Mouse (Mus musculus) embryonic facial prominence, embryonic 15.5 days (tissue): ENCODE data around the gene Frem1. TPM values are rescaled to one million over a fixed set of nuclear protein-coding genes. Genes with fewer than 3 reads are reported as not detected.

ENCODE experiments used
- ATAC-seq: fragments of 200-750 bp; cut with Nextera tagmentation; 2 replicates; pipeline ENCODE4 v1.8.0; 2017; ENCODE audit warnings: low read depth, moderate TSS enrichment; ENCODE audit not compliant: insufficient number of reproducible peaks, low FRiP score, low TSS enrichment
- H3K27ac ChIP-seq: fragments of 300-500 bp; sonication (generic); replicated peaks from 2 replicates; pipeline ENCODE4 v1.5.1; 2015; ENCODE audit warnings: mild to moderate bottlenecking, inconsistent platforms
- H3K27me3 ChIP-seq: fragments of 300-500 bp; sonication (generic); 2 replicates; pipeline ENCODE4 v1.6.1; 2015; ENCODE audit warnings: inconsistent platforms
- H3K36me3 ChIP-seq: fragments of 300-500 bp; sonication (generic); 2 replicates; pipeline ENCODE4 v1.6.1; 2015; ENCODE audit warnings: mild to moderate bottlenecking, inconsistent platforms
- H3K4me1 ChIP-seq: fragments of 300-500 bp; sonication (generic); 2 replicates; pipeline ENCODE4 v1.6.1; 2015; ENCODE audit warnings: inconsistent platforms
- H3K4me2 ChIP-seq: fragments of 300-500 bp; sonication (generic); replicated peaks from 2 replicates; pipeline ENCODE4 v1.6.1; 2015; ENCODE audit warnings: mild to moderate bottlenecking, inconsistent platforms
- H3K4me3 ChIP-seq: fragments of 300-500 bp; sonication (generic); replicated peaks from 2 replicates; pipeline ENCODE4 v1.5.1; 2015; ENCODE audit warnings: mild to moderate bottlenecking, inconsistent platforms
- H3K9ac ChIP-seq: fragments of 300-500 bp; sonication (generic); 2 replicates; pipeline ENCODE4 v1.6.1; 2015; ENCODE audit warnings: inconsistent platforms
- H3K9me3 ChIP-seq: fragments of 300-500 bp; sonication (generic); replicated peaks from 2 replicates; pipeline ENCODE4 v1.6.1; 2016; ENCODE audit warnings: inconsistent platforms
- WGBS: fragments of 180-500 bp; shearing (Covaris S2); methylation state at CpG from one replicate; pipeline ENCODE4 v1.1.7; 2015; 5-methylcytosine and 5-hydroxymethylcytosine counted together
- polyA plus RNA-seq: library from polyadenylated mRNA; unstranded; fragments of >200 nt; fragmentation: Nextera tagmentation; extraction: Ambion mirVana; gene quantifications from 2 replicates; pipeline ENCODE4 v1.2.1, GENCODE M21; 2015

Gene Frem1
- polyA plus RNA-seq, 1 experiment from 2014 or later = 13.9 TPM

DNA sequence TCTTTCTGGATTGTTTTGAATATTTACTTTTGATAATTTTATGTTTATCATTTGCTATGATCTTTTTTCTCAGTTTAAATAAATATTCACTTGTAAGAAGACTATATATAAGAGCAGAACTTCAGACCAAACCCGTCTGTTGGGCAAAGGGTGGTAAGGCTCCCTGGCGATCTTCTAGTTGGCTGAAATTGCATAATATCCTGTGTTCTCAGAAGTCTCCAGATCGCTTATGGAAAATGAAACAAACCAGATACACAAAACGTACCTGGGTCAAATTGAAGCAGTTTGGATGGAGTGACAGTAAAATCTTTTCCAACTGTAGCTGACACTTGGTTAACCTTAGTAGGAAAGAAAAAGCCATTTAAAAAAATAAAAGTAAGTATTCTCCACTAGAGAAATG lies 130.2 kb downstream of the Frem1 start:
- Histone ChIP-seq H3K27me3 (no peaks in the 10 kb centered on the region), H3K9me3 (no peaks in the 10 kb centered on the region), H3K4me1 (no peaks in the 10 kb centered on the region), H3K4me3 (no peak overlapping the region), H3K4me2 (no peak overlapping the region), H3K36me3 (peaks cover 5% of the 10 kb centered on the region; the same call in 1 of the 2 replicates), H3K9ac (no peak overlapping the region), H3K27ac (no peak overlapping the region)
- WGBS = 64% methylated on average over 4 of the region's 4 CpGs
- no peak for ATAC-seq

DNA sequence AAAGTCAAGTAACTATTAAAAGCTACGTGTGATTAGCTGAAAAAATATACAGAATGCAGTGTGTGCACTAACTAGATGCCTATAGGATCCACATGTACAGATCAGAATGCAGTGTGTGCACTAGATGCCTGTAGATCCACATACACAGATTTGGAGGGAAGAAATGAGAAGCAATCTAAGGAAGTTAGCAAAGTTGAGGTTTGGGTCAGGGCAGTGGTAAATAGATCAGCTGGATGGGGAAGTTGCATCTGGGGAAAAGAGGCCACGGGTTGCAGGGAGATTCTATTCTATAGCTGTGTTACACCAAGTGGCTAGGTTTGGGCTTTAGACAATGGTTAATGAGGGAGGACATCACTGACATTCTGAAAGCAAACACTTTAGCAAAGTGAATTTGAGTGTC lies 133.5 kb downstream of the Frem1 start:
- Histone ChIP-seq H3K4me2 (no peak overlapping the region), H3K4me3 (no peak overlapping the region), H3K27me3 (no peaks in the 10 kb centered on the region), H3K9me3 (no peaks in the 10 kb centered on the region), H3K9ac (no peak overlapping the region), H3K4me1 (0 out of 2 replicates have a peak, but pooled peaks cover 11% of the 10 kb centered on the region), H3K27ac (no peak overlapping the region), H3K36me3 (no peaks in the 10 kb centered on the region)
- WGBS = 68% methylated on average over 2 of the region's 2 CpGs
- ATAC-seq = no peak

DNA sequence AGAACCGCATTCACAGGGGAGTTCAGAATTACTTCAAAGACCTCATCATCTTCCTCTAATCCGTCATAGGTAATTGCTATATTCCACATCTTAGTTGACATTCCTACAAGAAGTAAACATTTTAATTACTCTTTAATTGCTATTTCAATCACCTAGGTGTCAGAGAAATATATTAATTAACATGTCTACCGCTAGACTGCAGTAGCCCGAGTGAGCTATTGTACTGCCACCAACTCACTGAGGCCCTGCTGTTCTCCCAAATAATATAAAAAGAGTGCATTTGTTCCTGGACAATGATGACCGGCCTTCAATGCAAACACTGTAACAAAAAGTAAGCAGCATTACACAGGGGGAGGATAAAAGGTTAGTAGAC lies 135.5 kb downstream of the Frem1 start:
- Histone ChIP-seq H3K36me3 (peaks cover 8% of the 10 kb centered on the region), H3K4me3 (no peak overlapping the region), H3K27ac (peak overlapping the region; percentile 1; the same call in 1 of the 2 replicates), H3K4me2 (no peak overlapping the region), H3K4me1 (0 out of 2 replicates have a peak, but pooled peaks cover 11% of the 10 kb centered on the region), H3K9ac (no peak overlapping the region), H3K27me3 (no peaks in the 10 kb centered on the region), H3K9me3 (no peaks in the 10 kb centered on the region)
- no peak for ATAC-seq
- WGBS = 54% methylated on average over 5 of the region's 5 CpGs

DNA sequence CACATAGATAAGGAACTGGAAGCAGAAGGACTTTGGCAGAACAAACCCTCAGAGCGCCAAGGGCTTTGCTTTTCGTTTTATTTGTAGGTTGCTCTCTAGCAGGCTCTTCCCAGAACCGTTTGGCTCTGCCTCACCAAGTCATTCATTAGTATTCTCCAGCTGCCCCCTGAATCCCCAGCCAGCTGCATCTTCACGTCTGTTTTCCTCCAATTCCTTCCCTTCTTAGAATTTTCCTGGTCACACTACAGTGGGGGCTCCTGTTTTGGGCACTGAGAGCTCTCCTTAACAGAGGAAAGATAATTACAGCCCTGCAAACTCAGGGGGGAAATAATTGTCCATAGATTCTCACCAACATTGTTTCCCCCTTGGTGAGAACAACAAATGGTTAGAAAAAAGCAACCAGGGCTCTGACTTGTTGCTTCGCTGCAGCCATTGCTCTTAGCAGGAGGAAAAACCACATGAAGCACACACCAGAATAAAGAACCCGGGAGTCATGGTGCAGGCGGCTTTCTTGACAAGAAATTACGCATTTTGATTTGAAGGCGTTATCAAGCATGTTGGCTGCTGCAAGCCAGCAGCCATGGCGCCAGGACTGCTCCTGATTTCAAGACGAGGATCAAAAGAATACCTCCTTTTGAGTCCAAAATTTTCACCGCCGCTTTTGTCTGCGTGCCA lies 136.0 kb downstream of the Frem1 start:
- Histone ChIP-seq H3K27ac (peak overlapping the region; percentile 1; the same call in 1 of the 2 replicates), H3K9ac (no peak overlapping the region), H3K9me3 (no peaks in the 10 kb centered on the region), H3K27me3 (no peaks in the 10 kb centered on the region), H3K36me3 (peaks cover 8% of the 10 kb centered on the region), H3K4me1 (0 out of 2 replicates have a peak, but pooled peaks cover 11% of the 10 kb centered on the region), H3K4me3 (no peak overlapping the region), H3K4me2 (0 out of 2 replicates have a peak overlapping the region, but pooled peaks have one; percentile 0)
- WGBS = 43% methylated on average over 14 of the region's 14 CpGs
- ATAC-seq = no peak

DNA sequence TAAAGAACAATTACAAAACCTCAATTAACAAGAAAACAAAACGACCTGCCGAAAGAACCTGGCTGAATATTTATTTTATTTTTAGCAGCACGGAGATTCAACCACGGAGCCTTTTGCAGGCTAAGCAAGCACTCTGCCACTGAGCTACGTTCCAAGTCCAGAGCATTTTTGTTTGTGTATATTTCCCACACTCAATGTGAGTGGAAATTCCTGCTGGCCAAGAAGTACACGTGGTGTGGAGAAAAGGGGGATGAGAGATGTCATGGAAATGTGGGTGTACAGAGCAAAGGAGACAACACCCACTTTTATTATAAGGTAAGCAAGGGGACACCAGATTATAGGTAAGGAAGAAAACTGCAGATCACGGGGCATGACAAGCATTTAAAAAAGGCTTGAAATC lies 136.6 kb downstream of the Frem1 start:
- no peak for ATAC-seq
- 0 out of 2 replicates have a peak overlapping the region, but pooled peaks have one; percentile 0 for H3K4me2 ChIP-seq
- no peak overlapping the region for H3K4me3 ChIP-seq
- WGBS = 60% methylated on average over 7 of the region's 7 CpGs
- 0 out of 2 replicates have a peak, but pooled peaks cover 11% of the 10 kb centered on the region for H3K4me1 ChIP-seq
- H3K27ac ChIP-seq = 0 out of 2 replicates have a peak overlapping the region, but pooled peaks have one; percentile 1
- no peaks in the 10 kb centered on the region for H3K27me3 ChIP-seq
- peaks cover 8% of the 10 kb centered on the region for H3K36me3 ChIP-seq
- no peak overlapping the region for H3K9ac ChIP-seq
- H3K9me3 ChIP-seq = no peaks in the 10 kb centered on the region

DNA sequence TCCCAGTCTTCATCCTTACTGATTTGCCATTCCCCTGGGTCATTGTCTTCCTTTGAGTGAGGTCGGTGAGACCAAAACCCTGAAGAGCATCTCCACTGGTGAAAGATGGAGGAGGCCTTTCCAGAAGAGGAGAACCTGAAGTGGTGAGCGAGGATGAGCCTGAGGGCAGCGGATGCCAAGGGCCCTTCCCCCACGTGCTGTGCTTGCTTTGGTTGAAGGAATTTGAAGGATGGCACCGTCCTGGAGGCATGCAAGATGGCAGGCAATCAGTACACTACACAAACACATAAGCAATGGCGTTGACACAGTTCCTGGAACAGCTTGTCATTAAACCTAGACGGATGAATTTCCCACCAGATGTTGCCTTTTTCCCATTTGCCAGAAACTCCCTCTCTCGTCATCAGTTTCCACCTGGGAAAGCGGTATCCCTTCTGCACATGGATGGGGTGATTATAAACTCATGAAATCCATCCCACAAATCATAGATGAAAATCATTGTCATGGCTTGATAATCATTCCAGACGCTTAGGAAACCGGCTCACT lies 137.5 kb downstream of the Frem1 start:
- no peak for ATAC-seq
- Histone ChIP-seq H3K36me3 (peaks cover 8% of the 10 kb centered on the region), H3K9ac (no peak overlapping the region), H3K4me1 (0 out of 2 replicates have a peak, but pooled peaks cover 11% of the 10 kb centered on the region), H3K4me2 (no peak overlapping the region), H3K27ac (no peak overlapping the region), H3K9me3 (no peaks in the 10 kb centered on the region), H3K4me3 (no peak overlapping the region), H3K27me3 (no peaks in the 10 kb centered on the region)
- 69% methylated on average over 11 of the region's 11 CpGs for WGBS

DNA sequence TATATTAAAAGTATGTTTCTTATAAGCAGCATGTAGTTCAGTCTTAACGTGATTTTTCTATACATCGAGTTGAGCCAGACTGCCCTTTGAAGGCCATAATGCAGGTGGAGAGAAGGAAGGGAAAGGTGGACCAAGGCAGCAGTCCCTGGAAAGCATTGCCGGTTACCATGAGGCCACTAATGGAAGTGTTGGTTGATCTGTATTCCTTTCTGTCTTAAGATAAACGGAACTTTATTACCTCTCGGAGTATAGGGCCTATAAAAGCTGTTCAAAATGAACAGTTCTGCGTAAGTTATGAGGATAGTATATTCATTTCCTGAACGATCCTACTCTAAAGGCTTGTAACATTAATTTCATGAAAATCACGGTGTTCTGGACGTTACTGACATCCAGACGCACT lies 156.9 kb downstream of the Frem1 start:
- no peaks in the 10 kb centered on the region for H3K27me3 ChIP-seq
- WGBS = 88% methylated on average over 10 of the region's 10 CpGs
- no peak overlapping the region for H3K27ac ChIP-seq
- no peaks in the 10 kb centered on the region for H3K36me3 ChIP-seq
- no peak overlapping the region for H3K4me2 ChIP-seq
- no peak overlapping the region for H3K9ac ChIP-seq
- peaks cover 17% of the 10 kb centered on the region for H3K4me1 ChIP-seq
- no peaks in the 10 kb centered on the region for H3K9me3 ChIP-seq
- no peak for ATAC-seq
- no peak overlapping the region for H3K4me3 ChIP-seq

DNA sequence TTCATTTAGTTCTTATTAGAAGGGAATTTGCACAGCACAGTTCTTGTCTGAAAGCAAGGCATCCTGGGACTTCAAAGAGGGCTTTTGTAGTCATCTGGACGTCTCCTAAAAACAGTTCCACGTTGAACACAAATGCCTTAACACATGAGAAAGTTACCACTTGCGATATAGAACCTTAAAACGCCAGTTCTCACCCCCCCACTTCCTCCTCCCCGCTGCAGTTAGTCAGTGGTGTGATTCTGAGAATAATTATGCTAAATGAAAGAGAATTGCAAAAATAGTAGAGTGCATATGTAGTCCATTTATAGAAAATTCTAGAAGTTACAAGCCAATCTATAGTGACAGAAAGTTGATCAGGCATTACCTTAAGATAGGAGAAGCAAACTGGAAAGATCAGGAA lies 159.9 kb downstream of the Frem1 start:
- Histone ChIP-seq H3K9me3 (no peaks in the 10 kb centered on the region), H3K27ac (peak overlapping the region; percentile 84), H3K4me1 (peaks cover 27% of the 10 kb centered on the region), H3K27me3 (no peaks in the 10 kb centered on the region), H3K4me2 (no peak overlapping the region), H3K9ac (no peak overlapping the region), H3K36me3 (no peaks in the 10 kb centered on the region), H3K4me3 (no peak overlapping the region)
- 55% methylated on average over 5 of the region's 5 CpGs for WGBS
- ATAC-seq = no peak

DNA sequence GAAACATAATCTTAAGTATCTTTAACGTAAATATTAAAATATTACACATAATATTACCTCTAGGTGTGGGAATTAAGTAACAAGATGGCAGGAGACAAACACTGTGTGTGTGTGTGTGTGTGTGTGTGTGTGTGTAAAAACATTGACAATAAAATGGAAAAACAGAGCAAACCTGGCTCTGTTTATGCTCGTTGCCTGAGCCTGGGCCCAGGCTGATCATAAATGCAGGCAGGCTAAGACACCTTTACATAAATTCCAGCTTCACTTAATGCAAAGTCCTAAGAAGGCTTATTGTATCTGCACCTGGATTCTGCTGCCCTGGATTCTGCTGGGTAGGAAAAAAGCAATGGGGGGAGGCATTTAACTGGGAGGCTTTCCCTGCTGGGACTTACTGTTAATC lies 160.6 kb downstream of the Frem1 start:
- H3K9ac ChIP-seq = no peak overlapping the region
- H3K36me3 ChIP-seq = no peaks in the 10 kb centered on the region
- H3K4me2 ChIP-seq = no peak overlapping the region
- H3K27me3 ChIP-seq = no peaks in the 10 kb centered on the region
- no peaks in the 10 kb centered on the region for H3K9me3 ChIP-seq
- peak overlapping the region; percentile 86 for H3K27ac ChIP-seq
- no peak overlapping the region for H3K4me3 ChIP-seq
- ATAC-seq = no peak
- 34% methylated on average over 2 of the region's 2 CpGs for WGBS
- peaks cover 27% of the 10 kb centered on the region for H3K4me1 ChIP-seq

DNA sequence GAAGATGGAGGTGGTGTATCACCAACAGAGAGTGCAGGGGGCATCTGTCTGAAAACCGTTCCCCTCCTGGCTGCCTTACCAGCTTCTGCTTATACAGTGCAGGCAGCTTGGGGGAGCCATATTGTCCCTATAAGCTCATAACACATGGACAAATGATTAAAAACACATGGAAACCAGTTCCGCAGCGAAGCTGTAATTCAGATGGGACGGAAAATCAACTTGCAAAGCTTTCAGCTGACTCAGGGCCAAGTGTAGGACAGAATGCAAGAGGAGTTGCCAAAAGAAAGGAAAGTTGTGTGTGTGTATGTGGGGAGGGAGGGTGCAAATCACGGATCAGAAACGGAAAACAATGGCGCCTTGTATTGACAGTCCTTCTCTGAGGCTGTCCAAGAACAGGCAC lies 161.1 kb downstream of the Frem1 start:
- Histone ChIP-seq H3K9ac (no peak overlapping the region), H3K27me3 (no peaks in the 10 kb centered on the region), H3K4me3 (no peak overlapping the region), H3K36me3 (no peaks in the 10 kb centered on the region), H3K4me1 (peaks cover 27% of the 10 kb centered on the region), H3K27ac (peak overlapping the region; percentile 86), H3K9me3 (no peaks in the 10 kb centered on the region), H3K4me2 (peak overlapping the region; percentile 13; the same call in 1 of the 2 replicates)
- 40% methylated on average over 7 of the region's 7 CpGs for WGBS
- peak; percentile 91 for ATAC-seq

DNA sequence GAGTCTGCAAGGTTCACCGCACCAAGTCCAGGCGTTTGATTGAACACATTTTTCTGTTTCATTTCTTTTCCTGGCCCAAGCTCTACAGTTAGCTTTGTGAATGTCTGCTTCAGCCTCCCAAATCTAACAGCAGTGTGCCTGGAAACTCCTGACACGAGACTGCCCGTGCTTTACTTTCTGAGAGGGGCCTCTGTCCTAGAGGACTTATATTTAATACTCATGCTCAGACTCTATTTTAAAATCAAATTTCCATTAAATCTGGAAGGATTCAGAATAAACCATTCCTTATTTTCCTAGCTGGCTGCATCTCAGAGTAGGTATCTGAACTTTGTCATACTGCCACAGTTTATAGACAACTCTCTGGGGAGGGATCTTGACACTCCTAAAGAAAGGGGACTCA lies 161.6 kb downstream of the Frem1 start:
- Histone ChIP-seq H3K4me2 (peak overlapping the region; percentile 13; the same call in 1 of the 2 replicates), H3K27me3 (no peaks in the 10 kb centered on the region), H3K9ac (no peak overlapping the region), H3K36me3 (no peaks in the 10 kb centered on the region), H3K4me3 (no peak overlapping the region), H3K4me1 (peaks cover 27% of the 10 kb centered on the region), H3K27ac (peak overlapping the region; percentile 86), H3K9me3 (no peaks in the 10 kb centered on the region)
- ATAC-seq = peak; percentile 69
- 49% methylated on average over 4 of the region's 4 CpGs for WGBS
